Mouse (Mus musculus): ENCODE data around the gene Kcnt2. TPM values are rescaled to one million over a fixed set of nuclear protein-coding genes. Genes with fewer than 3 reads are reported as not detected.
A peak's percentile ranks its signal among the peaks of the same experiment; 100 is the strongest.

The Kcnt2 gene
- total and polyA plus RNA-seq, 2 experiments from 2014 or later, result 2.4 to 8.9 TPM

GRCm38 (mm10) chr1:140614840-140615239 is 368.9 kb downstream of the Kcnt2 start:
- no peak overlapping the region for H3K27ac ChIP-seq (ENCODE audit: low read depth, low read length)

GRCm38 (mm10) chr1:140618164-140618563 is 372.2 kb downstream of the Kcnt2 start:
- no peak for TF ChIP-seq CTCF (IDR thresholded peaks at IDR 0.05; ENCODE audit: low read depth)

More at GRCm38 (mm10) chr1:140614840-140615239, 368.9 kb downstream of the Kcnt2 start:
- no peaks in the 10 kb centered on the region for H3K4me1 ChIP-seq (ENCODE audit: insufficient read depth)
- no peak overlapping the region for H3K9ac ChIP-seq
- no peaks in the 10 kb centered on the region for H3K36me3 ChIP-seq (ENCODE audit: insufficient read depth)
- no peaks in the 10 kb centered on the region for H3K9me3 ChIP-seq (ENCODE audit: low read length)
- no peak overlapping the region for H3K4me2 ChIP-seq (ENCODE audit: low read depth)
- 86% methylated on average over 2 of the region's 2 CpGs for WGBS
- TF ChIP-seq CTCF (IDR thresholded peaks at IDR 0.05; ENCODE audit: low read depth), result no peak
- DNase-seq (no peak), ATAC-seq (no peak)
- H3K27me3 ChIP-seq (ENCODE audit: insufficient read depth, low read length), result no peaks in the 10 kb centered on the region
- H3K4me3 ChIP-seq (ENCODE audit: low read depth, low read length), result no peak overlapping the region

GRCm38 (mm10) chr1:140624918-140625317 is 379.0 kb downstream of the Kcnt2 start:
- H3K27ac ChIP-seq (ENCODE audit: low read depth, low read length), result no peak overlapping the region
- no peak for ATAC-seq

More at GRCm38 (mm10) chr1:140618164-140618563, 372.2 kb downstream of the Kcnt2 start:
- Histone ChIP-seq H3K27ac (ENCODE audit: low read depth, low read length) (no peak overlapping the region), H3K36me3 (ENCODE audit: insufficient read depth) (no peaks in the 10 kb centered on the region), H3K4me2 (ENCODE audit: low read depth) (no peak overlapping the region), H3K9me3 (ENCODE audit: low read length) (no peaks in the 10 kb centered on the region), H3K27me3 (ENCODE audit: insufficient read depth, low read length) (no peaks in the 10 kb centered on the region), H3K4me3 (ENCODE audit: low read depth, low read length) (no peak overlapping the region), H3K9ac (no peak overlapping the region), H3K4me1 (ENCODE audit: insufficient read depth) (no peaks in the 10 kb centered on the region)
- ATAC-seq (no peak), DNase-seq (no peak)

GRCm38 (mm10) chr1:140659607-140660340 is 413.8 kb downstream of the Kcnt2 start:
- no peaks in the 10 kb centered on the region for H3K36me3 ChIP-seq (ENCODE audit: insufficient read depth)
- WGBS, result 56% methylated on average over 3 of the region's 3 CpGs
- ATAC-seq, result peak; percentile 81

More at GRCm38 (mm10) chr1:140624918-140625317, 379.0 kb downstream of the Kcnt2 start:
- Histone ChIP-seq H3K9ac (no peak overlapping the region), H3K4me2 (ENCODE audit: low read depth) (no peak overlapping the region), H3K4me1 (ENCODE audit: insufficient read depth) (no peaks in the 10 kb centered on the region), H3K27me3 (ENCODE audit: insufficient read depth, low read length) (no peaks in the 10 kb centered on the region), H3K36me3 (ENCODE audit: insufficient read depth) (no peaks in the 10 kb centered on the region), H3K4me3 (ENCODE audit: low read depth, low read length) (no peak overlapping the region), H3K9me3 (ENCODE audit: low read length) (no peaks in the 10 kb centered on the region)
- TF ChIP-seq CTCF (IDR thresholded peaks at IDR 0.05; ENCODE audit: low read depth), result no peak
- DNase-seq, result no peak

GRCm38 (mm10) chr1:140660751-140661403 is 414.9 kb downstream of the Kcnt2 start:
- peak overlapping the region; percentile 47 for H3K4me2 ChIP-seq (ENCODE audit: low read depth)
- no peak overlapping the region for H3K27ac ChIP-seq (ENCODE audit: low read depth, low read length)
- H3K4me3 ChIP-seq (ENCODE audit: low read depth, low read length), result peak overlapping the region; percentile 28
- no peaks in the 10 kb centered on the region for H3K36me3 ChIP-seq (ENCODE audit: insufficient read depth)
- no peaks in the 10 kb centered on the region for H3K27me3 ChIP-seq (ENCODE audit: insufficient read depth, low read length)
- ATAC-seq (peak; percentile 51; the same call in 1 of the 2 replicates), DNase-seq (peak; percentile 51)
- no peaks in the 10 kb centered on the region for H3K9me3 ChIP-seq (ENCODE audit: low read length)
- 11% methylated on average over 12 of the region's 12 CpGs for WGBS
- TF ChIP-seq CTCF (IDR thresholded peaks at IDR 0.05; ENCODE audit: low read depth), result no peak
- peak overlapping the region; percentile 31; the same call in 1 of the 2 replicates for H3K9ac ChIP-seq
- no peaks in the 10 kb centered on the region for H3K4me1 ChIP-seq (ENCODE audit: insufficient read depth)

More at GRCm38 (mm10) chr1:140659607-140660340, 413.8 kb downstream of the Kcnt2 start:
- no peaks in the 10 kb centered on the region for H3K9me3 ChIP-seq (ENCODE audit: low read length)
- no peaks in the 10 kb centered on the region for H3K27me3 ChIP-seq (ENCODE audit: insufficient read depth, low read length)
- no peak overlapping the region for H3K4me3 ChIP-seq (ENCODE audit: low read depth, low read length)
- no peak overlapping the region for H3K9ac ChIP-seq
- peak; percentile 56 for DNase-seq
- no peak overlapping the region for H3K4me2 ChIP-seq (ENCODE audit: low read depth)
- no peak overlapping the region for H3K27ac ChIP-seq (ENCODE audit: low read depth, low read length)
- no peaks in the 10 kb centered on the region for H3K4me1 ChIP-seq (ENCODE audit: insufficient read depth)
- TF ChIP-seq CTCF (IDR thresholded peaks at IDR 0.05; ENCODE audit: low read depth), result peak; percentile 54

DNA sequence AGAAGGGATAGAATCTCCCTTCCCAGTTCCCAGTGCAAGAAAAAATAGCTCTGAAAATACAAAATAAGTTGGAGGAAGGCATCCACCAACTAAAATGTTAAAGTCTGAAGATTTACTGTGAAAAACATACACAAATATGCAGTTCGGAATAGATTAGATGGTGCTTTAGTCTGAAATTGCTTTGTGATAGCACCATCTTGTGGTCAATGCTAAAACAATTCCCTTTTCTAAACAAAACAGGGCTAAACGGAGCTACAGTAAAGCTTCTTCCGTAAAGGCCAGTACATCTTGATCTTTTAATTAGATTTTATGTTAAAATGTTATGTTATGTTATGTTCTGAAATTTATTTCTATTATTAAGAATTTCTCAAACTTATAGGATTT is 415.4 kb downstream of the Kcnt2 start:
- H3K9ac ChIP-seq, result peak overlapping the region; percentile 31; the same call in 1 of the 2 replicates
- no peak overlapping the region for H3K27ac ChIP-seq (ENCODE audit: low read depth, low read length)
- DNase-seq, result peak; percentile 74
- H3K4me3 ChIP-seq (ENCODE audit: low read depth, low read length), result peak overlapping the region; percentile 28
- WGBS, result 4% methylated on average over 3 of the region's 3 CpGs
- ATAC-seq, result peak; percentile 78
- H3K4me2 ChIP-seq (ENCODE audit: low read depth), result peak overlapping the region; percentile 47
- no peaks in the 10 kb centered on the region for H3K36me3 ChIP-seq (ENCODE audit: insufficient read depth)
- no peaks in the 10 kb centered on the region for H3K27me3 ChIP-seq (ENCODE audit: insufficient read depth, low read length)
- no peaks in the 10 kb centered on the region for H3K4me1 ChIP-seq (ENCODE audit: insufficient read depth)
- no peaks in the 10 kb centered on the region for H3K9me3 ChIP-seq (ENCODE audit: low read length)
- TF ChIP-seq CTCF (IDR thresholded peaks at IDR 0.05; ENCODE audit: low read depth), result peak; percentile 81

Other genes with a start within 250 kb of the Kcnt2 start
- 16.4 and 22.1 TPM in 2 replicates for gene Cfh, start 62.4 kb upstream of the Kcnt2 start, total RNA-seq (2014; rRNA removed)
- 14.1 and 14.6 TPM in 2 replicates for gene Cfh, start 62.4 kb upstream of the Kcnt2 start, polyA plus RNA-seq (2015; fragmentation: Nextera tagmentation; extraction: Ambion mirVana)

Data from forebrain, postnatal 0 days (tissue).